Mouse (Mus musculus) embryonic facial prominence, embryonic 12.5 days (tissue): ENCODE results near the gene Tmem63b. TPM values are rescaled to one million over a fixed set of nuclear protein-coding genes. Genes with fewer than 3 reads are reported as not detected.

Experiments used
- ATAC-seq: fragments of 200-750 bp; cut with Nextera tagmentation; 2 replicates; pipeline ENCODE4 v1.8.0; 2017; ENCODE audit not compliant: insufficient number of reproducible peaks, insufficient read depth, low FRiP score, low TSS enrichment
- H3K27ac ChIP-seq: fragments of 300-500 bp; sonication (generic); 2 replicates; pipeline ENCODE4 v1.5.1; 2016; ENCODE audit warnings: mild to moderate bottlenecking
- H3K27me3 ChIP-seq: fragments of 300-500 bp; sonication (generic); 2 replicates; pipeline ENCODE4 v1.6.1; 2016; ENCODE audit warnings: mild to moderate bottlenecking, moderate library complexity
- H3K36me3 ChIP-seq: fragments of 300-500 bp; sonication (generic); 2 replicates; pipeline ENCODE4 v1.6.1; 2016; ENCODE audit warnings: mild to moderate bottlenecking
- H3K4me1 ChIP-seq: fragments of 300-500 bp; sonication (generic); 2 replicates; pipeline ENCODE4 v1.6.1; 2016
- H3K4me2 ChIP-seq: fragments of 300-500 bp; sonication (generic); replicated peaks from 2 replicates; pipeline ENCODE4 v1.6.1; 2016; ENCODE audit warnings: mild to moderate bottlenecking, moderate library complexity
- H3K4me3 ChIP-seq: fragments of 300-500 bp; sonication (generic); 2 replicates; pipeline ENCODE4 v1.5.1; 2016; ENCODE audit warnings: mild to moderate bottlenecking
- H3K9ac ChIP-seq: fragments of 300-500 bp; sonication (generic); 2 replicates; pipeline ENCODE4 v1.6.1; 2016; ENCODE audit warnings: mild to moderate bottlenecking, moderate library complexity
- H3K9me3 ChIP-seq: fragments of 300-500 bp; sonication (generic); 2 replicates; pipeline ENCODE4 v1.6.1; 2016; ENCODE audit warnings: mild to moderate bottlenecking, moderate library complexity
- WGBS: fragments of 180-500 bp; shearing (Covaris S2); methylation state at CpG from one replicate; pipeline ENCODE4 v1.1.7; 2016; 5-methylcytosine and 5-hydroxymethylcytosine counted together
- polyA plus RNA-seq: library from polyadenylated mRNA; unstranded; fragments of >200 nt; fragmentation: Nextera tagmentation; extraction: Ambion mirVana; gene quantifications from 2 replicates; pipeline ENCODE4 v1.2.1, GENCODE M21; 2016

The Tmem63b gene
- polyA plus RNA-seq, 1 experiment from 2014 or later = 43.1 TPM

- Histone ChIP-seq H3K9me3 (no peaks in the 10 kb centered on the region), H3K27ac (no peak overlapping the region), H3K4me3 (no peak overlapping the region), H3K27me3 (no peaks in the 10 kb centered on the region), H3K36me3 (no peaks in the 10 kb centered on the region), H3K9ac (no peak overlapping the region), H3K4me1 (peaks cover 11% of the 10 kb centered on the region; the same call in 1 of the 2 replicates), H3K4me2 (no peak overlapping the region)
- no peak for ATAC-seq
- WGBS = 23% methylated on average over 4 of the region's 4 CpGs
Measured at GRCm38 (mm10) chr17:45616046-45616650, 70.6 kb downstream of the Tmem63b start.

GRCm38 (mm10) chr17:45612921-45613320, 73.8 kb downstream of the Tmem63b start:
- Histone ChIP-seq H3K27ac (no peak overlapping the region), H3K9ac (no peak overlapping the region), H3K4me3 (no peak overlapping the region), H3K36me3 (no peaks in the 10 kb centered on the region), H3K4me1 (peaks cover 4% of the 10 kb centered on the region; the same call in 1 of the 2 replicates), H3K27me3 (no peaks in the 10 kb centered on the region), H3K9me3 (no peaks in the 10 kb centered on the region), H3K4me2 (no peak overlapping the region)
- ATAC-seq = no peak
- 86% methylated on average over 7 of the region's 7 CpGs for WGBS

- Histone ChIP-seq H3K9me3 (no peaks in the 10 kb centered on the region), H3K4me3 (no peak overlapping the region), H3K9ac (no peak overlapping the region), H3K36me3 (no peaks in the 10 kb centered on the region), H3K4me2 (no peak overlapping the region), H3K27me3 (no peaks in the 10 kb centered on the region), H3K27ac (no peak overlapping the region), H3K4me1 (peaks cover 4% of the 10 kb centered on the region; the same call in 1 of the 2 replicates)
- WGBS = 70% methylated on average over 8 of the region's 8 CpGs
- no peak for ATAC-seq
Measured at GRCm38 (mm10) chr17:45612008-45612407, 74.7 kb downstream of the Tmem63b start.

Other genes starting within 250 kb of the Tmem63b start
- gene Spats1, start 211.5 kb downstream of the Tmem63b start, polyA plus RNA-seq = 0.49 and 0.89 TPM in 2 replicates
- 25.7 and 26.6 TPM in 2 replicates for gene Aars2, start 180.1 kb downstream of the Tmem63b start, polyA plus RNA-seq
- 1.4 and 1.6 TPM in 2 replicates for gene Tcte1, start 163.5 kb downstream of the Tmem63b start, polyA plus RNA-seq
- 9.2 and 11.1 TPM in 2 replicates for gene Tmem151b, start 137.2 kb downstream of the Tmem63b start, polyA plus RNA-seq
- gene Nfkbie, start 131.2 kb downstream of the Tmem63b start, polyA plus RNA-seq = 6.7 and 8.3 TPM in 2 replicates
- gene Slc35b2, start 123.0 kb downstream of the Tmem63b start, polyA plus RNA-seq = 108 and 109 TPM in 2 replicates
- 1,470 and 1,480 TPM in 2 replicates for gene Hsp90ab1, start 113.6 kb downstream of the Tmem63b start, polyA plus RNA-seq
- gene Slc29a1, start 87.3 kb downstream of the Tmem63b start, polyA plus RNA-seq = 59.1 and 60.5 TPM in 2 replicates
- 9.2 and 10.7 TPM in 2 replicates for gene Mymx, start 84.8 kb downstream of the Tmem63b start, polyA plus RNA-seq
- gene Capn11, start 27.6 kb downstream of the Tmem63b start, polyA plus RNA-seq = 0.75 and 0.91 TPM in 2 replicates
- 137 and 153 TPM in 2 replicates for gene Mrpl14, start 583 bp downstream of the Tmem63b start, polyA plus RNA-seq
- 0.47 TPM in 1 of 2 replicates, not detected in the other for gene 1600014C23Rik, start 46.9 kb upstream of the Tmem63b start, polyA plus RNA-seq